Mouse (Mus musculus) forebrain, embryonic 12.5 days (tissue): ENCODE data around the gene Arid4a. TPM values are rescaled to one million over a fixed set of nuclear protein-coding genes. Genes with fewer than 3 reads are reported as not detected.
A peak's percentile ranks its signal among the peaks of the same experiment; 100 is the strongest.

Experiments
- ATAC-seq: fragments of 200-750 bp; cut with Nextera tagmentation; 2 replicates; pipeline ENCODE4 v1.8.0; 2017; ENCODE audit warnings: moderate TSS enrichment; ENCODE audit not compliant: low FRiP score
- H3K27ac ChIP-seq: fragments of 300-500 bp; sonication (generic); 2 replicates; pipeline ENCODE4 v1.5.1; 2016; ENCODE audit warnings: mild to moderate bottlenecking
- H3K27me3 ChIP-seq: fragments of 300-500 bp; sonication (generic); 2 replicates; pipeline ENCODE4 v1.6.1; 2016; ENCODE audit warnings: mild to moderate bottlenecking
- H3K36me3 ChIP-seq: fragments of 300-500 bp; sonication (generic); replicated peaks from 2 replicates; pipeline ENCODE4 v1.6.1; 2016; ENCODE audit warnings: mild to moderate bottlenecking
- H3K4me1 ChIP-seq: fragments of 300-500 bp; sonication (generic); 2 replicates; pipeline ENCODE4 v1.6.1; 2016
- H3K4me2 ChIP-seq: fragments of 300-500 bp; sonication (generic); 2 replicates; pipeline ENCODE4 v1.6.1; 2016; ENCODE audit warnings: mild to moderate bottlenecking, moderate library complexity
- H3K4me3 ChIP-seq: fragments of 300-500 bp; sonication (generic); replicated peaks from 2 replicates; pipeline ENCODE4 v1.5.1; 2016; ENCODE audit warnings: mild to moderate bottlenecking
- H3K9ac ChIP-seq: fragments of 300-500 bp; sonication (generic); 2 replicates; pipeline ENCODE4 v1.6.1; 2016; ENCODE audit warnings: mild to moderate bottlenecking
- H3K9me3 ChIP-seq: fragments of 300-500 bp; sonication (generic); 2 replicates; pipeline ENCODE4 v1.6.1; 2016
- WGBS: fragments of 180-500 bp; shearing (Covaris S2); methylation state at CpG from one replicate; pipeline ENCODE4 v1.1.7; 2016; 5-methylcytosine and 5-hydroxymethylcytosine counted together
- polyA plus RNA-seq: library from polyadenylated mRNA; unstranded; fragments of >200 nt; fragmentation: Nextera tagmentation; extraction: Ambion mirVana; gene quantifications from 2 replicates; pipeline ENCODE4 v1.2.1, GENCODE M21; 2016

Gene Arid4a
- polyA plus RNA-seq, 1 experiment from 2014 or later, result 41.1 TPM

GRCm38 (mm10) chr12:71136130-71136973, 120.6 kb downstream of the Arid4a start, which contains the start of the genes Timm9 and 2700049A03Rik:
Gene Timm9 (minus strand): TSS chr12:71136684.
Gene 2700049A03Rik (plus strand): TSS chr12:71136848.
- Histone ChIP-seq H3K27ac (peak within 1 kb of the TSS; percentile 82), H3K36me3 (peaks cover 27% of the 10 kb centered on the region), H3K9me3 (no peaks in the 10 kb centered on the region), H3K27me3 (no peaks in the 10 kb centered on the region), H3K4me2 (peak within 1 kb of the TSS; percentile 87), H3K4me1 (peaks cover 25% of the 10 kb centered on the region), H3K4me3 (peak within 1 kb of the TSS; percentile 78), H3K9ac (peak within 1 kb of the TSS; percentile 90)
- ATAC-seq, result peak; percentile 94
- under 1% methylated on average over 52 of the region's 52 CpGs for WGBS

- Histone ChIP-seq H3K4me2 (peak overlapping the region; percentile 87), H3K4me3 (peak overlapping the region; percentile 78), H3K9ac (peak overlapping the region; percentile 66), H3K36me3 (peaks cover 29% of the 10 kb centered on the region), H3K9me3 (no peaks in the 10 kb centered on the region), H3K4me1 (peaks cover 25% of the 10 kb centered on the region), H3K27ac (peak overlapping the region; percentile 82), H3K27me3 (no peaks in the 10 kb centered on the region)
- under 1% methylated on average over 30 of the region's 30 CpGs for WGBS
- ATAC-seq, result peak; percentile 89
Observed at GRCm38 (mm10) chr12:71136974-71137491, 121.2 kb downstream of the Arid4a start.

- peaks cover 30% of the 10 kb centered on the region for H3K36me3 ChIP-seq
- no peaks in the 10 kb centered on the region for H3K9me3 ChIP-seq
- peak overlapping the region; percentile 78 for H3K4me3 ChIP-seq
- H3K4me1 ChIP-seq, result peaks cover 25% of the 10 kb centered on the region
- peak overlapping the region; percentile 66 for H3K9ac ChIP-seq
- 14% methylated on average over 11 of the region's 11 CpGs for WGBS
- no peaks in the 10 kb centered on the region for H3K27me3 ChIP-seq
- H3K27ac ChIP-seq, result no peak overlapping the region
- H3K4me2 ChIP-seq, result peak overlapping the region; percentile 87
- ATAC-seq, result no peak
Observed at GRCm38 (mm10) chr12:71137686-71138085, 121.9 kb downstream of the Arid4a start.

GRCm38 (mm10) chr12:71139258-71139828, 123.6 kb downstream of the Arid4a start:
- H3K9me3 ChIP-seq, result no peaks in the 10 kb centered on the region
- ATAC-seq, result no peak
- H3K27me3 ChIP-seq, result no peaks in the 10 kb centered on the region
- no peak overlapping the region for H3K9ac ChIP-seq
- WGBS, result 79% methylated on average over 5 of the region's 5 CpGs
- H3K4me2 ChIP-seq, result peak overlapping the region; percentile 87; the same call in 1 of the 2 replicates
- H3K4me3 ChIP-seq, result no peak overlapping the region
- peaks cover 44% of the 10 kb centered on the region for H3K36me3 ChIP-seq
- H3K4me1 ChIP-seq, result peaks cover 25% of the 10 kb centered on the region
- no peak overlapping the region for H3K27ac ChIP-seq

- ATAC-seq, result no peak
- Histone ChIP-seq H3K36me3 (peaks cover 62% of the 10 kb centered on the region), H3K4me3 (no peak overlapping the region), H3K27me3 (no peaks in the 10 kb centered on the region), H3K9ac (no peak overlapping the region), H3K9me3 (no peaks in the 10 kb centered on the region), H3K27ac (no peak overlapping the region), H3K4me2 (no peak overlapping the region), H3K4me1 (peaks cover 14% of the 10 kb centered on the region)
Observed at GRCm38 (mm10) chr12:71141189-71141588, 125.4 kb downstream of the Arid4a start.

- Histone ChIP-seq H3K4me1 (no peaks in the 10 kb centered on the region), H3K4me2 (no peak overlapping the region), H3K4me3 (no peak overlapping the region), H3K9ac (no peak overlapping the region), H3K27ac (no peak overlapping the region), H3K9me3 (no peaks in the 10 kb centered on the region), H3K27me3 (no peaks in the 10 kb centered on the region), H3K36me3 (peaks cover 79% of the 10 kb centered on the region)
- WGBS, result 86% methylated on average over 3 of the region's 3 CpGs
- ATAC-seq, result no peak
Observed at GRCm38 (mm10) chr12:71147641-71148040, 131.9 kb downstream of the Arid4a start.

Other genes starting within 250 kb of the Arid4a start
- gene Frmd6, start 190.5 kb upstream of the Arid4a start, polyA plus RNA-seq, result 14.7 and 15.6 TPM in 2 replicates
- gene Actr10, start 78.1 kb upstream of the Arid4a start, polyA plus RNA-seq, result 248 and 252 TPM in 2 replicates
- 547 and 562 TPM in 2 replicates for gene Psma3, start 41.4 kb upstream of the Arid4a start, polyA plus RNA-seq
- not detected in 2 replicates for gene Tomm20l, start 95.4 kb downstream of the Arid4a start, polyA plus RNA-seq
- 73.0 and 82.1 TPM in 2 replicates for gene Timm9, start 120.7 kb downstream of the Arid4a start, polyA plus RNA-seq
- gene 2700049A03Rik, start 120.9 kb downstream of the Arid4a start, polyA plus RNA-seq, result 21.5 and 23.7 TPM in 2 replicates